Mouse (Mus musculus): Measurements from ENCODE around the gene Tmem51. TPM values are rescaled to one million over a fixed set of nuclear protein-coding genes. Genes with fewer than 3 reads are reported as not detected.

The Tmem51 gene
- total and polyA plus RNA-seq, 3 experiments, result 1.4 to 8.0 (median 8.0) TPM

DNA sequence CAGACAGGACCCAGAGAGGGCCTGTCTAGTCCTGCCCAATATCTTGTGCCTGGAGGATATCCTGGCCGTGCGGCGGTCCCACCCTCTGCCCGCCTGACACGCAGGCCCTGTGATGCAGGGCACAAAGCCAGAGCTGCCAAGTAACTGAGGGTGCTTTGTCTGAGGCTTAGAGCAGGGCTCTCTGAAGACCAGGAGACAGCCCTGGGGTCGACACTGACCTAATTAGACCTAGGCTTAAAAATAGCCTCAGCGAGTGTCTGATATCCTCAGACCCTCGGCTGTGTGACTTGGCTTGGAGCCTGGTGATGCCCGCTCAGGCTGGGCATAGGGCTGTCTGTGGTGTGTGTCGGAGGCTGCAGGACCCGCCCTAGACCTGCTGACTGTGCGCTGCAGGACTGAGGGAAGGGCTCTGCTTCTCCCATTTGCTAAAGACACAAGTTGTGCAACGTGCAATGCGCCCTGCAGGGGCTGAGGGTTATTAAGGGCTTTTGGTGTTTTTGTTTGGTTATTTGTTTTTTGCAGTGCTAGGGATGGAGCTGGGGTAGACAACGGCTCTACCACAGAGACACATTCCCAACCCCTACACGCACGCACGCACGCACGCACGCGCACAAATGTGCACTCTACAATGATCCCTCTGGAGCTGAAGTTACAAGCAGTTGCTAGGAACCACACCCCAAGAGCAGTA is 26.4 kb downstream of the Tmem51 start:
- no peak for TF ChIP-seq MAX (IDR thresholded peaks at IDR 0.05; ENCODE audit: low read length)
- dilution Hi-C loops (cut with MboI; ENCODE audit: extremely low pct_ligation_motif_present, extremely low pct_unique_long_range_greater_than_20kb, low sequenced_read_pairs), result no loop called here

DNA sequence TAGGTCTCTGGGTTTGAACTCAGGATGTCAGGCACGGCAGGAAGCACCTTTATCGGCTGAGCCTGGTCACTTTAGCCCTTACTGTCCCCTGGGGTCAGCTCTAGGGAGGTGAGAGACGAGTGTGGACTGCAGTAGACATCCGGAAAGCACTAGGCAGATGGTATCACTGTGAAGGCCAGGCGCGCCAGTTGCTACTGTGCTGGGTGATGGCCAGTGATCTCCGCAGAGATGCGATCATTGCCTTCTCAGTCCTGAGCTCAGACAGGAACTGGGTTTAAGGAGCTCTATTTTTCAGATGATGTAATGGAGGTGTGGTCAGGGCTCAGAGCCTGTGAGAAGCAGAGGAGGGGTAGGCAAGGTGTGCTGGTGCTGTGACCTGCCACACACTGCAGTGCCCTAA is 28.5 kb downstream of the Tmem51 start:
- H3K27me3 ChIP-seq (replicated peaks), result no peaks in the 10 kb centered on the region
- H3K4me3 ChIP-seq (replicated peaks in 1 of 3; ENCODE audit: low read depth in 2 of 3, low read length in 2 of 3, poor library complexity in 1 of 3), result no peak overlapping the region
- no peak overlapping the region for H3K9ac ChIP-seq (ENCODE audit: insufficient read depth, low read depth)
- H3K27ac ChIP-seq (ENCODE audit: insufficient read depth, low read depth), result no peak overlapping the region
- no peak overlapping the region for H3K4me2 ChIP-seq (ENCODE audit: insufficient read depth, low read depth, poor library complexity, severe bottlenecking)
- in situ Hi-C loops (cut with MboI; ENCODE audit: low pct_ligation_motif_present, low pct_unique_long_range_greater_than_20kb, low sequenced_read_pairs) (no loop called here), dilution Hi-C loops (cut with MboI; ENCODE audit: extremely low pct_ligation_motif_present, extremely low pct_unique_long_range_greater_than_20kb, low sequenced_read_pairs) (no loop called here)
- peaks cover 6 to 23% of the 10 kb centered on the region in 2 experiments; a peak in 3 of 4 replicates for H3K4me1 ChIP-seq (ENCODE audit: control insufficient read depth in 1 of 2, insufficient read depth in 2 of 2)
- no peaks in the 10 kb centered on the region for H3K79me2 ChIP-seq (replicated peaks; ENCODE audit: control insufficient read depth, extremely low read depth, insufficient read depth, poor library complexity, severe bottlenecking)
- no peak for DNase-seq (ENCODE audit: extremely low read depth)
- H3K36me3 ChIP-seq (replicated peaks in 1 of 2; ENCODE audit: control insufficient read depth in 1 of 2, insufficient read depth in 1 of 2, low read length in 1 of 2), result peaks cover 0 to 2% of the 10 kb centered on the region in 2 experiments
- TF ChIP-seq ZKSCAN1 (IDR thresholded peaks at IDR 0.05; ENCODE audit: borderline replicate concordance, low read depth, low read length) (no peak), TCF12 (IDR thresholded peaks at IDR 0.05; ENCODE audit: low read depth, low read length) (no peak), ZMIZ1 (IDR thresholded peaks at IDR 0.05; ENCODE audit: low read depth, low read length) (no peak), ELF1 (IDR thresholded peaks at IDR 0.05; ENCODE audit: low read depth, low read length) (no peak), NELFE (IDR thresholded peaks at IDR 0.05; ENCODE audit: low read depth, low read length) (no peak), NRF1 (IDR thresholded peaks at IDR 0.05; ENCODE audit: low read depth, low read length) (no peak), USF1 (IDR thresholded peaks at IDR 0.05; ENCODE audit: low read depth, low read length) (no peak), GABPA (IDR thresholded peaks at IDR 0.05; ENCODE audit: insufficient replicate concordance, low read depth, low read length) (no peak), IRF4 (IDR thresholded peaks at IDR 0.05; ENCODE audit: low read depth, low read length) (no peak), USF2 (conservative IDR thresholded peaks at IDR 0.05; ENCODE audit: low read depth, low read length) (no peak), ETS1 (conservative IDR thresholded peaks at IDR 0.05; ENCODE audit: low read depth, low read length) (no peak), BHLHE40 (IDR thresholded peaks at IDR 0.05; ENCODE audit: low read depth, low read length) (no peak), ZC3H11A (IDR thresholded peaks at IDR 0.05; ENCODE audit: low read depth, low read length) (no peak), CHD1 (IDR thresholded peaks at IDR 0.05; ENCODE audit: low read depth, low read length) (no peak), ZNF384 (IDR thresholded peaks at IDR 0.05; ENCODE audit: low read depth, low read length) (no peak), KAT2A (IDR thresholded peaks at IDR 0.05; ENCODE audit: insufficient replicate concordance, low read length) (no peak), EP300 (IDR thresholded peaks at IDR 0.05; ENCODE audit: low read length) (no peak)
- H3K9me3 ChIP-seq (replicated peaks; ENCODE audit: low read length), result no peaks in the 10 kb centered on the region

More for the DNA sequence above, 26.4 kb downstream of the Tmem51 start:
- H3K4me3 ChIP-seq (replicated peaks in 1 of 3; ENCODE audit: low read depth in 2 of 3, low read length in 2 of 3, poor library complexity in 1 of 3), result no peak overlapping the region
- in situ Hi-C loops (cut with MboI; ENCODE audit: low pct_ligation_motif_present, low pct_unique_long_range_greater_than_20kb, low sequenced_read_pairs), result no loop called here
- H3K4me1 ChIP-seq (ENCODE audit: control insufficient read depth in 1 of 2, insufficient read depth in 2 of 2), result peaks cover 6 to 23% of the 10 kb centered on the region in 2 experiments; a peak in 3 of 4 replicates
- DNase-seq (ENCODE audit: extremely low read depth), result no peak
- H3K9me3 ChIP-seq (replicated peaks; ENCODE audit: low read length), result no peaks in the 10 kb centered on the region
- no peaks in the 10 kb centered on the region for H3K79me2 ChIP-seq (replicated peaks; ENCODE audit: control insufficient read depth, extremely low read depth, insufficient read depth, poor library complexity, severe bottlenecking)
- H3K27ac ChIP-seq (ENCODE audit: insufficient read depth, low read depth), result no peak overlapping the region
- H3K9ac ChIP-seq (ENCODE audit: insufficient read depth, low read depth), result no peak overlapping the region
- peaks cover 0 to 2% of the 10 kb centered on the region in 2 experiments for H3K36me3 ChIP-seq (replicated peaks in 1 of 2; ENCODE audit: control insufficient read depth in 1 of 2, insufficient read depth in 1 of 2, low read length in 1 of 2)
- no peaks in the 10 kb centered on the region for H3K27me3 ChIP-seq (replicated peaks)
- no peak overlapping the region for H3K4me2 ChIP-seq (ENCODE audit: insufficient read depth, low read depth, poor library complexity, severe bottlenecking)

Data from CH12.LX (cell line).